Mouse (Mus musculus): ENCODE data around the gene 4930474N05Rik.

GRCm38 (mm10) chr14:36137696-36138095, 43.0 kb downstream of the 4930474N05Rik start:
- TF ChIP-seq CTCF (IDR thresholded peaks at IDR 0.05; ENCODE audit: borderline replicate concordance, insufficient read depth, low read length), result no peak
- no peak for TF ChIP-seq POLR2A (IDR thresholded peaks at IDR 0.05; ENCODE audit: low read depth, low read length)
